Mouse (Mus musculus): ENCODE results near the gene Htra3.

- TF ChIP-seq EP300 (IDR thresholded peaks at IDR 0.05; ENCODE audit: low read depth) (no peak), CTCF (IDR thresholded peaks at IDR 0.05; ENCODE audit: low read depth) (no peak)
Observed at GRCm38 (mm10) chr5:35723900-35724299, 44.3 kb upstream of the Htra3 start.
